In the genomic region with DNA sequence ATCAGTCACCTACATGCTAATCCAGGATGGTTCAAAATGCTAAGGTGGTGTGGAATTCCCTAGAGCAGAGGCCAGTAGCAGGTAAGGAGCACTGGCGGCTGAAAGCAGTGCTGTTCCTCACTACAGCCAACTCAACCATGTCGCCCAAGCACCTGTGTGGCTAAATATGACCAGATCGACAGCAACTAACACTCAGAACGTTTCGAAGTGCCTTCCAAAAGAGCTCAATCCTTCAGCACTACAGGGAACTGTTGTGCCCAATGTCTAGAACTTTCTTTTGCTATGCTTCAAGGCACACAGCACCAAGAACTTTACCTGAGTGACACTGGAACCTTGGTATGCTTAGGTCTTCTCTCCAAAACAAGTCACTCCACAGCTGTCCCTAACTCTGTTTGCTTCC, we compare ENCODE assay signal across 33 mouse cellular contexts.
"Had no signal": no experiment of that assay in that cellular context is flagged by ENCODE, and none has a peak within 500 bp of the region (broad histone marks: within the 10 kb centered on the region; RNA-seq: fewer than 3 reads in every experiment).

No protein-coding gene starts in this region.

- H3K4me1 ChIP-seq: heart, embryonic 15.5 days; hindbrain, embryonic 10.5 days; hindbrain, embryonic 12.5 days; hindbrain, embryonic 15.5 days; intestine, embryonic 15.5 days had no signal

- H3K9me3 ChIP-seq: heart, embryonic 10.5 days; heart, embryonic 12.5 days; heart, embryonic 13.5 days; heart, embryonic 15.5 days; hindbrain, embryonic 10.5 days; hindbrain, embryonic 12.5 days; hindbrain, embryonic 13.5 days; hindbrain, embryonic 15.5 days; intestine, embryonic 15.5 days had no signal

- H3K4me3 ChIP-seq: heart, embryonic 10.5 days; heart, embryonic 12.5 days; heart, embryonic 13.5 days; heart, embryonic 15.5 days; hindbrain, embryonic 10.5 days; hindbrain, embryonic 12.5 days; hindbrain, embryonic 13.5 days; hindbrain, embryonic 15.5 days; intestine, embryonic 15.5 days; layer of hippocampus, adult 2 months; left cerebral cortex, adult 2 months had no signal

- ATAC-seq: hindbrain, embryonic 16.5 days; hindbrain, postnatal 0 days; inflammation-experienced regulatory T-cells, adult 6 months; intestine, embryonic 15.5 days; intestine, embryonic 16.5 days; intestine, postnatal 0 days had no signal

- H3K27ac ChIP-seq: heart, embryonic 10.5 days; heart, embryonic 13.5 days; heart, embryonic 15.5 days; hindbrain, embryonic 10.5 days; hindbrain, embryonic 12.5 days; hindbrain, embryonic 13.5 days; hindbrain, embryonic 14.5 days; hindbrain, embryonic 15.5 days; hindbrain, postnatal 0 days; intestine, embryonic 15.5 days; kidney, postnatal 0 days; layer of hippocampus, adult 2 months; left cerebral cortex, adult 2 months had no signal

- DNase-seq: heart, postnatal 10 days; heart, postnatal 14 days; heart, postnatal 4 days; kidney, adult 18-20 months; kidney, adult 2 months; kidney, adult 8-10 months; kidney, adult 9 months; kidney, postnatal 10 days; kidney, postnatal 14 days; kidney, postnatal 25 days; kidney, postnatal 36 days; kidney, postnatal 4 days; layer of hippocampus, adult 9-11 months; layer of hippocampus, postnatal 36 days had no signal

- H3K9ac ChIP-seq: heart, embryonic 12.5 days; heart, embryonic 13.5 days; heart, embryonic 15.5 days; hindbrain, embryonic 12.5 days; hindbrain, embryonic 13.5 days; hindbrain, embryonic 14.5 days; hindbrain, embryonic 15.5 days; intestine, embryonic 15.5 days had no signal

- H3K27me3 ChIP-seq: heart, embryonic 12.5 days; heart, embryonic 13.5 days; heart, embryonic 15.5 days; hindbrain, embryonic 12.5 days; hindbrain, embryonic 13.5 days; hindbrain, embryonic 15.5 days; intestine, embryonic 15.5 days had no signal

- H3K4me2 ChIP-seq: heart, embryonic 11.5 days; heart, embryonic 12.5 days; heart, embryonic 13.5 days; heart, embryonic 15.5 days; hindbrain, embryonic 12.5 days; hindbrain, embryonic 13.5 days; hindbrain, embryonic 14.5 days; hindbrain, embryonic 15.5 days; intestine, embryonic 15.5 days had no signal
